Mouse (Mus musculus) urinary bladder, postnatal 0 days (tissue): ENCODE measurements around the gene Rtl5. TPM values are rescaled to one million over a fixed set of nuclear protein-coding genes. Genes with fewer than 3 reads are reported as not detected.

Experiments used
- polyA plus RNA-seq: library from polyadenylated mRNA; unstranded; fragments of >200 nt; fragmentation: Nextera tagmentation; extraction: Ambion mirVana; gene quantifications from 2 replicates; pipeline ENCODE4 v1.2.1, GENCODE M21; 2015

The Rtl5 gene
- 1.4 and 1.8 TPM in 2 replicates for polyA plus RNA-seq

DNA sequence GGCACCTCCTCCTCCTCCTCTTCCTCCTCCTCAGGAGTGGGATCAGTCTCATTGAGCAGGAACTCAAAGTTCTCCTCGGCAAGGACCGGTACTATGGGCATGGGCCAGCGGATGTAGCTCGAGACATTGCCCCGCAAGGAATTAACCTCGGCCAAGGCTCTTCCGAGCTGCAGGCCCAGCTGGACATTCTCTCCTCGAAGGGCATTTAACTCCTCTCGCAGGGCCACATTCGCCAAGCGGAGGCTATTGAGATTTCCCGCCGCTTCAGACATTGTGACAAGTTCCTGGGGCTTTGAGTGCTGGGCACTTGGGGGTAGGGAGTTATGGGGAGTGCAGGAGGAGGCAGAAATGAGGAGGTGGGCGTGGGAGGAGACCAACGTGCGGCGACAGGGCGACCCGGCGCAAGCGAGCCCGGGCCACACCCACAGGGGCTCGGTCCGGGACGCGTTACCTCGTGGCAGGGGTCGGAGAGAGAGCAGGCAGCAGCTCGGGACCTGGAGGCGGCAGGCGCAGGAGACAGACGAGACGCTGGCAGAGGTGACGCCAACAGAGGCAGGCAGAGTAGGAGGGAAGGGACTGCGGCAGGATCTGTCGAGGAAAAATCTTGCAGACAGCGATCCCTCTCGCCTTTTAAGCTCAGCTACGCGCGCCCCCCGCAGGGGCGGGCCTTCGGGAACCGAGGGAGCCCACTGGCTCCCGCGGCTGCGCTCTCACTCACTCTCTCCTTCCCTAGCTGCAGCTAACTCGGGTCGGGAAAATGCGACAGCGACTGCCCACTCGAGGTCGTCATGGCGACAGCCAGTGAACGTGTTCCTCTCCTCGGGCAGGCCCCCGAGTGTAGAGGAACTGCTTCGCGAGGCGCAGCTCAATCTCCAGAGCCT lies at the start of gene Rtl5:
TSS of gene Rtl5 (minus strand) at position 714 of the 881 bp plus-strand sequence.

GRCm38 (mm10) chrX:102119042-102119864 lies 48.1 kb upstream of the Rtl5 start, which contains the start of gene Pin4:
Gene Pin4, plus strand, starts transcription at chrX:102119447.

Other genes starting within 250 kb of the Rtl5 start
- gene Nhsl2, start 221.9 kb downstream of the Rtl5 start, polyA plus RNA-seq: 10.2 and 12.6 TPM in 2 replicates
- gene Pin4, start 48.1 kb upstream of the Rtl5 start, polyA plus RNA-seq: 43.7 and 55.3 TPM in 2 replicates
- gene Ercc6l, start 85.8 kb upstream of the Rtl5 start, polyA plus RNA-seq: 1.8 and 2.9 TPM in 2 replicates
- 710 and 715 TPM in 2 replicates for gene Rps4x, start 118.1 kb upstream of the Rtl5 start, polyA plus RNA-seq
- 6.8 and 8.6 TPM in 2 replicates for gene Cited1, start 180.9 kb upstream of the Rtl5 start, polyA plus RNA-seq